Mouse (Mus musculus): ENCODE data around the gene Chd1l.

The Chd1l gene

GRCm38 (mm10) chr3:97617899-97618298 lies 7.9 kb upstream of the Chd1l start:
- no peak for DNase-seq (ENCODE audit: low read depth in 1 of 2, low spot score in 2 of 2)

GRCm38 (mm10) chr3:97617091-97617825 lies 7.3 kb upstream of the Chd1l start:
- no peak for DNase-seq (ENCODE audit: low read depth in 1 of 2, low spot score in 2 of 2)

GRCm38 (mm10) chr3:97615933-97616332 lies 5.9 kb upstream of the Chd1l start:
- no peak for DNase-seq (ENCODE audit: low read depth in 1 of 2, low spot score in 2 of 2)

- no peak for DNase-seq (ENCODE audit: low read depth in 1 of 2, low spot score in 2 of 2)
These were observed 5.2 kb upstream of the Chd1l start for GRCm38 (mm10) chr3:97615154-97615553.

GRCm38 (mm10) chr3:97611021-97611420 lies 1.0 kb upstream of the Chd1l start:
- DNase-seq (ENCODE audit: low read depth in 1 of 2, low spot score in 2 of 2), result no peak

- peak in 1 of 2 experiments; percentile 9 for DNase-seq (ENCODE audit: low read depth in 1 of 2, low spot score in 2 of 2)
These were observed 680 bp downstream of the Chd1l start for GRCm38 (mm10) chr3:97609201-97609844.

GRCm38 (mm10) chr3:97600050-97600832 lies 9.8 kb downstream of the Chd1l start:
- no peak for DNase-seq (ENCODE audit: low read depth in 1 of 2, low spot score in 2 of 2)

- DNase-seq (ENCODE audit: low read depth in 1 of 2, low spot score in 2 of 2), result no peak
These were observed 13.2 kb downstream of the Chd1l start for GRCm38 (mm10) chr3:97596796-97597195.

GRCm38 (mm10) chr3:97595066-97595465 lies 14.9 kb downstream of the Chd1l start:
- DNase-seq (ENCODE audit: low read depth in 1 of 2, low spot score in 2 of 2), result no peak

- DNase-seq (ENCODE audit: low read depth in 1 of 2, low spot score in 2 of 2), result no peak
These were observed 15.9 kb downstream of the Chd1l start for GRCm38 (mm10) chr3:97594140-97594539.

GRCm38 (mm10) chr3:97593089-97593488 lies 16.9 kb downstream of the Chd1l start:
- no peak for DNase-seq (ENCODE audit: low read depth in 1 of 2, low spot score in 2 of 2)

GRCm38 (mm10) chr3:97590699-97591098 lies 19.3 kb downstream of the Chd1l start:
- no peak for DNase-seq (ENCODE audit: low read depth in 1 of 2, low spot score in 2 of 2)

GRCm38 (mm10) chr3:97587656-97588055 lies 22.3 kb downstream of the Chd1l start:
- DNase-seq (ENCODE audit: low read depth in 1 of 2, low spot score in 2 of 2), result no peak

GRCm38 (mm10) chr3:97585383-97586160 lies 24.4 kb downstream of the Chd1l start:
- peak in 1 of 2 experiments; percentile 16 for DNase-seq (ENCODE audit: low read depth in 1 of 2, low spot score in 2 of 2)

- DNase-seq (ENCODE audit: low read depth in 1 of 2, low spot score in 2 of 2), result no peak
These were observed 36.2 kb downstream of the Chd1l start for GRCm38 (mm10) chr3:97573807-97574206.

GRCm38 (mm10) chr3:97564588-97564987 lies 45.4 kb downstream of the Chd1l start:
- no peak for DNase-seq (ENCODE audit: low read depth in 1 of 2, low spot score in 2 of 2)

- DNase-seq (ENCODE audit: low read depth in 1 of 2, low spot score in 2 of 2), result no peak
These were observed 51.4 kb downstream of the Chd1l start for GRCm38 (mm10) chr3:97558554-97558953.

- DNase-seq (ENCODE audit: low read depth in 1 of 2, low spot score in 2 of 2), result no peak
These were observed 63.8 kb downstream of the Chd1l start for GRCm38 (mm10) chr3:97546205-97546604.

- DNase-seq (ENCODE audit: low read depth in 1 of 2, low spot score in 2 of 2), result no peak
These were observed 69.8 kb downstream of the Chd1l start for GRCm38 (mm10) chr3:97540171-97540570.

- DNase-seq (ENCODE audit: low read depth in 1 of 2, low spot score in 2 of 2), result no peak
These were observed 71.4 kb downstream of the Chd1l start for GRCm38 (mm10) chr3:97538634-97539033.

- no peak for DNase-seq (ENCODE audit: low read depth in 1 of 2, low spot score in 2 of 2)
These were observed 73.0 kb downstream of the Chd1l start for GRCm38 (mm10) chr3:97537006-97537405.

All from monocyte, adult 2 months (primary cell).